Mouse (Mus musculus): ENCODE results near the gene Zglp1.

Zglp1 gene

GRCm38 (mm10) chr9:21067006-21067684 lies at the start of gene Zglp1:
TSS of gene Zglp1 (minus strand) at chr9:21067093.
- DNase-seq (ENCODE audit: low spot score) = no peak

GRCm38 (mm10) chr9:21115105-21115504 lies 48.2 kb upstream of the Zglp1 start:
- no peak for DNase-seq (ENCODE audit: low spot score)

- no peak for DNase-seq (ENCODE audit: low spot score)
Measured at GRCm38 (mm10) chr9:21114190-21114589, 47.3 kb upstream of the Zglp1 start.

- DNase-seq (ENCODE audit: low spot score) = no peak
Measured at GRCm38 (mm10) chr9:21113751-21114150, 46.9 kb upstream of the Zglp1 start.

GRCm38 (mm10) chr9:21107607-21108237 lies 40.8 kb upstream of the Zglp1 start:
- DNase-seq (ENCODE audit: low spot score) = no peak

GRCm38 (mm10) chr9:21105760-21106564 lies 39.1 kb upstream of the Zglp1 start:
- DNase-seq (ENCODE audit: low spot score) = no peak

GRCm38 (mm10) chr9:21104814-21105213 lies 37.9 kb upstream of the Zglp1 start:
- no peak for DNase-seq (ENCODE audit: low spot score)

- DNase-seq (ENCODE audit: low spot score) = no peak
Measured at GRCm38 (mm10) chr9:21102076-21102475, 35.2 kb upstream of the Zglp1 start.

- no peak for DNase-seq (ENCODE audit: low spot score)
Measured at GRCm38 (mm10) chr9:21100447-21101161, 33.7 kb upstream of the Zglp1 start.

GRCm38 (mm10) chr9:21097793-21098192 lies 30.9 kb upstream of the Zglp1 start:
- no peak for DNase-seq (ENCODE audit: low spot score)

- no peak for DNase-seq (ENCODE audit: low spot score)
Measured at GRCm38 (mm10) chr9:21095958-21096357, 29.1 kb upstream of the Zglp1 start.

GRCm38 (mm10) chr9:21093423-21093822 lies 26.5 kb upstream of the Zglp1 start:
- DNase-seq (ENCODE audit: low spot score) = no peak

- peak; percentile 98 for DNase-seq (ENCODE audit: low spot score)
Measured at GRCm38 (mm10) chr9:21091707-21092320, 24.9 kb upstream of the Zglp1 start, which contains the start of the genes Gm38431 and Raver1. TSS of gene Gm38431 (minus strand) at chr9:21091997. TSS of gene Raver1 (minus strand) at chr9:21092008.

GRCm38 (mm10) chr9:21090972-21091706 lies 24.2 kb upstream of the Zglp1 start:
- DNase-seq (ENCODE audit: low spot score) = no peak

- no peak for DNase-seq (ENCODE audit: low spot score)
Measured at GRCm38 (mm10) chr9:21090537-21090936, 23.6 kb upstream of the Zglp1 start.

GRCm38 (mm10) chr9:21083324-21083723 lies 16.4 kb upstream of the Zglp1 start:
- no peak for DNase-seq (ENCODE audit: low spot score)

GRCm38 (mm10) chr9:21081127-21081526 lies 14.2 kb upstream of the Zglp1 start:
- no peak for DNase-seq (ENCODE audit: low spot score)

- no peak for DNase-seq (ENCODE audit: low spot score)
Measured at GRCm38 (mm10) chr9:21075625-21076024, 8.7 kb upstream of the Zglp1 start.

- DNase-seq (ENCODE audit: low spot score) = no peak
Measured at GRCm38 (mm10) chr9:21074173-21074572, 7.3 kb upstream of the Zglp1 start.

- DNase-seq (ENCODE audit: low spot score) = peak; percentile 92
Measured at GRCm38 (mm10) chr9:21073044-21073840, 6.3 kb upstream of the Zglp1 start, which contains the start of the genes Gm49373 and Fdx1l. TSS of gene Gm49373 (minus strand) at chr9:21073096. TSS of gene Fdx1l (minus strand) at chr9:21073614.

Data from adipocyte (in vitro differentiated cells).